ENCODE assay signal across 25 mouse cellular contexts in genomic region chr10:61793015-61793414, GRCm38 (mm10). TPM values are rescaled to one million over a fixed set of nuclear protein-coding genes. Genes with fewer than 3 reads are reported as not detected.
A peak's percentile ranks its signal among the peaks of the same experiment; 100 is the strongest.
DNase-seq lines count a peak whose midpoint lies in the region; ATAC-seq and TF ChIP-seq lines count a peak whose summit lies in the region.
"Had no signal": no experiment of that assay in that cellular context is flagged by ENCODE, and none has a peak within 500 bp of the region (broad histone marks: within the 10 kb centered on the region; RNA-seq: fewer than 3 reads in every experiment).

No protein-coding gene starts in this region.

- intact Hi-C loops in left cerebral cortex, adult 2 months (cut with DNase I), result no loop called here

- DNase-seq in midbrain, embryonic 11.5 days (ENCODE audit: low spot score, missing footprints), result peak; percentile 75
- peak; percentile 78 for DNase-seq in ES-CJ7 (ENCODE audit: low read depth, low spot score)
- DNase-seq in embryonic facial prominence, embryonic 10.5 days (ENCODE audit: low spot score), result no peak
- DNase-seq in left cerebral cortex, adult 2 months (ENCODE audit: extremely low spot score in 1 of 2, low spot score in 2 of 2), result no peak
- DNase-seq: adrenal gland, adult 2 months; adrenal gland, postnatal 14 days; B cell, adult 2 months; cerebellum, adult 11 months; cerebellum, adult 2 months; cerebellum, adult 9-11 months; cerebellum, postnatal 25 days; gastrocnemius, postnatal 36 days; heart, adult 2 months; heart, postnatal 14 days; heart, postnatal 4 days had no signal

- H3K4me2 ChIP-seq in midbrain, embryonic 11.5 days, result no peak overlapping the region
- H3K4me2 ChIP-seq in midbrain, embryonic 15.5 days, result no peak overlapping the region
- H3K4me2 ChIP-seq in liver, embryonic 12.5 days, result no peak overlapping the region
- H3K4me2 ChIP-seq: embryonic facial prominence, embryonic 13.5 days; forebrain, embryonic 12.5 days; forebrain, embryonic 15.5 days; heart, embryonic 13.5 days; hindbrain, embryonic 15.5 days had no signal

- WGBS in midbrain, embryonic 11.5 days, result 55% methylated on average over 8 of the region's 8 CpGs
- 54% methylated on average over 8 of the region's 8 CpGs for WGBS in midbrain, embryonic 15.5 days
- WGBS in embryonic facial prominence, embryonic 10.5 days, result 42% methylated on average over 8 of the region's 8 CpGs
- 39% methylated on average over 8 of the region's 8 CpGs for WGBS in liver, embryonic 12.5 days (ENCODE audit: insufficient replicate concordance)

- H3K27me3 ChIP-seq in midbrain, embryonic 11.5 days (ENCODE audit: control insufficient read depth, insufficient read depth, low read length), result no peaks in the 10 kb centered on the region
- H3K27me3 ChIP-seq in midbrain, embryonic 15.5 days (replicated peaks), result no peaks in the 10 kb centered on the region
- no peaks in the 10 kb centered on the region for H3K27me3 ChIP-seq in embryonic facial prominence, embryonic 10.5 days (replicated peaks; ENCODE audit: low read depth, poor library complexity, severe bottlenecking)
- H3K27me3 ChIP-seq in liver, embryonic 12.5 days (replicated peaks), result 0 out of 2 replicates have a peak, but pooled peaks cover 3% of the 10 kb centered on the region
- H3K27me3 ChIP-seq: embryonic facial prominence, embryonic 13.5 days; forebrain, embryonic 12.5 days; forebrain, embryonic 15.5 days; heart, embryonic 13.5 days; hindbrain, embryonic 15.5 days had no signal

- H3K36me3 ChIP-seq in midbrain, embryonic 11.5 days (ENCODE audit: control insufficient read depth, insufficient read depth, low read length), result no peaks in the 10 kb centered on the region
- H3K36me3 ChIP-seq in midbrain, embryonic 15.5 days (replicated peaks), result no peaks in the 10 kb centered on the region
- H3K36me3 ChIP-seq in embryonic facial prominence, embryonic 10.5 days (replicated peaks), result no peaks in the 10 kb centered on the region
- no peaks in the 10 kb centered on the region for H3K36me3 ChIP-seq in liver, embryonic 12.5 days
- H3K36me3 ChIP-seq: embryonic facial prominence, embryonic 13.5 days; forebrain, embryonic 12.5 days; forebrain, embryonic 15.5 days; heart, embryonic 10.5 days; heart, embryonic 13.5 days; hindbrain, embryonic 15.5 days had no signal

- H3K9me3 ChIP-seq in midbrain, embryonic 11.5 days (ENCODE audit: control insufficient read depth, low read length), result no peaks in the 10 kb centered on the region
- no peaks in the 10 kb centered on the region for H3K9me3 ChIP-seq in midbrain, embryonic 15.5 days
- no peaks in the 10 kb centered on the region for H3K9me3 ChIP-seq in embryonic facial prominence, embryonic 10.5 days
- H3K9me3 ChIP-seq in liver, embryonic 12.5 days (replicated peaks), result no peaks in the 10 kb centered on the region
- H3K9me3 ChIP-seq: embryonic facial prominence, embryonic 13.5 days; forebrain, embryonic 12.5 days; forebrain, embryonic 15.5 days; heart, embryonic 10.5 days; heart, embryonic 13.5 days; hindbrain, embryonic 15.5 days had no signal

- H3K4me1 ChIP-seq in midbrain, embryonic 11.5 days (ENCODE audit: control insufficient read depth, insufficient read depth, low read length), result peaks cover 2% of the 10 kb centered on the region; the same call in 1 of the 2 replicates
- H3K4me1 ChIP-seq in midbrain, embryonic 15.5 days, result no peaks in the 10 kb centered on the region
- H3K4me1 ChIP-seq in embryonic facial prominence, embryonic 10.5 days, result peaks cover 29% of the 10 kb centered on the region
- H3K4me1 ChIP-seq in liver, embryonic 12.5 days, result no peaks in the 10 kb centered on the region
- H3K4me1 ChIP-seq: forebrain, embryonic 12.5 days; forebrain, embryonic 15.5 days; heart, embryonic 10.5 days; heart, embryonic 13.5 days; hindbrain, embryonic 15.5 days had no signal

- H3K27ac ChIP-seq in midbrain, embryonic 11.5 days (ENCODE audit: low read depth, low read length), result no peak overlapping the region
- no peak overlapping the region for H3K27ac ChIP-seq in midbrain, embryonic 15.5 days
- H3K27ac ChIP-seq in embryonic facial prominence, embryonic 10.5 days (replicated peaks), result 0 out of 2 replicates have a peak overlapping the region, but pooled peaks have one; percentile 2
- no peak overlapping the region for H3K27ac ChIP-seq in left cerebral cortex, adult 2 months
- no peak overlapping the region for H3K27ac ChIP-seq in liver, embryonic 12.5 days
- H3K27ac ChIP-seq: embryonic facial prominence, embryonic 13.5 days; forebrain, embryonic 12.5 days; forebrain, embryonic 15.5 days; heart, adult 2 months; heart, embryonic 10.5 days; heart, embryonic 13.5 days; hindbrain, embryonic 15.5 days had no signal

- H3K4me3 ChIP-seq in midbrain, embryonic 11.5 days (ENCODE audit: low read depth, low read length), result no peak overlapping the region
- no peak overlapping the region for H3K4me3 ChIP-seq in midbrain, embryonic 15.5 days
- H3K4me3 ChIP-seq in embryonic facial prominence, embryonic 10.5 days, result no peak overlapping the region
- H3K4me3 ChIP-seq in left cerebral cortex, adult 2 months, result no peak overlapping the region
- no peak overlapping the region for H3K4me3 ChIP-seq in liver, embryonic 12.5 days
- H3K4me3 ChIP-seq: embryonic facial prominence, embryonic 13.5 days; erythroblast, embryonic 14.5 days; forebrain, embryonic 12.5 days; forebrain, embryonic 15.5 days; heart, adult 2 months; heart, embryonic 10.5 days; heart, embryonic 13.5 days; hindbrain, embryonic 15.5 days had no signal

- TF ChIP-seq CTCF in left cerebral cortex, adult 2 months (IDR thresholded peaks at IDR 0.05), result no peak

- H3K9ac ChIP-seq in midbrain, embryonic 11.5 days (ENCODE audit: low read length), result no peak overlapping the region
- no peak overlapping the region for H3K9ac ChIP-seq in midbrain, embryonic 15.5 days
- H3K9ac ChIP-seq in liver, embryonic 12.5 days, result no peak overlapping the region
- H3K9ac ChIP-seq: embryonic facial prominence, embryonic 13.5 days; forebrain, embryonic 12.5 days; forebrain, embryonic 15.5 days; heart, embryonic 13.5 days; hindbrain, embryonic 15.5 days had no signal

- no peak for ATAC-seq in midbrain, embryonic 11.5 days (ENCODE audit: low FRiP score)
- no peak for ATAC-seq in midbrain, embryonic 15.5 days (replicated peaks)
- ATAC-seq in liver, embryonic 12.5 days, result no peak
- ATAC-seq: forebrain, embryonic 15.5 days had no signal

RNA-seq across cellular contexts. Expression of gene H2afy2, which starts 9.1 kb away (rescaled TPM):
- polyA plus RNA-seq in midbrain, embryonic 11.5 days (2014; fragmentation: Nextera tagmentation; extraction: Ambion mirVana), result 272 and 287 TPM in 2 replicates
- 307 and 327 TPM in 2 replicates for polyA plus RNA-seq in midbrain, embryonic 15.5 days (2015; fragmentation: Nextera tagmentation; extraction: Ambion mirVana)
- 368 and 392 TPM in 2 replicates for polyA plus RNA-seq in embryonic facial prominence, embryonic 10.5 days (2016; fragmentation: Nextera tagmentation; extraction: Ambion mirVana)
- total RNA-seq in left cerebral cortex, adult 2 months (2021), result 10 to 100 TPM; 22.7 to 23.8 TPM
- 17.3 and 19.4 TPM in 2 replicates for polyA plus RNA-seq in liver, embryonic 12.5 days (2016; fragmentation: Nextera tagmentation; extraction: Ambion mirVana)
- total RNA-seq: CH12.LX had no signal
- polyA plus RNA-seq: erythroblast, embryonic 14.5 days had no signal

Comparison
In these comparisons a context has a peak if more than half of its experiments do, and no peak if none do; other contexts are left out.
1. DNase-seq: peak in midbrain, embryonic 11.5 days (single experiment) and ES-CJ7 (single experiment); none in embryonic facial prominence, embryonic 10.5 days (single experiment) and left cerebral cortex, adult 2 months (0 of 2).
2. RNA of gene H2afy2, which starts 9.1 kb away (polyA plus RNA-seq): 368 to 392 TPM in embryonic facial prominence, embryonic 10.5 days, 307 to 327 TPM in midbrain, embryonic 15.5 days and 272 to 287 TPM in midbrain, embryonic 11.5 days; 17.3 to 19.4 TPM in liver, embryonic 12.5 days; every median in the first group is over 10 times any median in the second.